Mouse (Mus musculus): ENCODE results near the gene Slc39a12. TPM values are rescaled to one million over a fixed set of nuclear protein-coding genes. Genes with fewer than 3 reads are reported as not detected.

The Slc39a12 gene
- total RNA-seq (2021): under 1 TPM; 0.44 to 0.54 TPM
- long read RNA-seq, experiment 1: 0 reads
- long read RNA-seq, experiment 2: 0 reads

DNA sequence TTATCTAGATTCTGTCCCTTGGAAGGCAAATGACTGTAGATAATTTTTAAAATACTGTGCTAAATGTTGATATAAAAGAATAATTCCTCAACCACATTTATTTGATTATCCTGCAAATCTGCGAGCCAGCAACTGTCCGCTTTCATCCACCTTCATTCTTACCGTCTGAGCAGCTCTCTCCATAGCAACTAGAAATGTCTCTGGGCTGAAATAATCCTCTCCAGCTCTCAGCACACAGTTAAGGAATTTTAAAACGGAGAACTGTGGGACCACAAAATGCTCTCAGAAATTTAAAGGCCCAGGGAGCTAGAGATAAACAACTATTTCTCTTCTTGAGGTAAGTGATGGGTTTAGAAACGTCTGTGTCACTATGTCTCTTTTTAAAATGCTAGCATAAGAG, at the start of gene Slc39a12:
TSS of gene Slc39a12 (plus strand) at position 155 of the 400 bp plus-strand sequence.
- intact Hi-C loops (cut with DNase I): no loop called here

DNA sequence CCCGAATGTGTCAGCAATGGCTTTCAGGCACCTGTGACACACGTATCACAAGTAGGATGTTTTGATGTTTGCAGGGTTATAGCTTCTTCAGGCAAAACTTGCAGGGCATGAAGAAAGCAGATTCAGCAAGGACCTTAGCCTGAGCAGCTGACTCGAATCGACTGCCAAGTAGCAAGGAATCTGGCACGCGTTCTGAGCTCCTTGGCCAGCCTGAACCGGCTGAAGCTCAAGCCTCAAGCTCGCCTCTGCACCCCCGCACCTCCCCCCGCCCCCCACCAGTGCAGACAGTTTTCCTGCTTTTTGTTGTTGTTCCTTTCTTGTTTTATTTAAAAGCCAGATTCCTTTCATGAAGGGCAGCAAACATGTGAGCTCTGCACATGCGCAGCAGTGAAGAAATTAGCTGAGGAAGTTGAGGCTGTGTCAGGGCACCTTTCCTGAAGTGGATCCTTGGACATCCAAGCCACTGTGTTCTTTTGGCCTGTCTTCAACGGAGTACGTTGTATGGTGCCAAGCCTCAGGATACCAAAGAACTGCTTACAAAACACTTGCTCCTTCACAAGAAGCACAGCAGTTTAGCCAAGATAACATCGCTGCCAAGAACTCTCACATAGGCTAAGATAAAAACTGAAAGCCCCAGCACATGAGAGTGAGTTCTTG, 46.3 kb upstream of the Slc39a12 start:
- intact Hi-C loops (cut with DNase I): no loop called here

More for the DNA sequence above, at the start of gene Slc39a12:
- no peak for DNase-seq

DNA sequence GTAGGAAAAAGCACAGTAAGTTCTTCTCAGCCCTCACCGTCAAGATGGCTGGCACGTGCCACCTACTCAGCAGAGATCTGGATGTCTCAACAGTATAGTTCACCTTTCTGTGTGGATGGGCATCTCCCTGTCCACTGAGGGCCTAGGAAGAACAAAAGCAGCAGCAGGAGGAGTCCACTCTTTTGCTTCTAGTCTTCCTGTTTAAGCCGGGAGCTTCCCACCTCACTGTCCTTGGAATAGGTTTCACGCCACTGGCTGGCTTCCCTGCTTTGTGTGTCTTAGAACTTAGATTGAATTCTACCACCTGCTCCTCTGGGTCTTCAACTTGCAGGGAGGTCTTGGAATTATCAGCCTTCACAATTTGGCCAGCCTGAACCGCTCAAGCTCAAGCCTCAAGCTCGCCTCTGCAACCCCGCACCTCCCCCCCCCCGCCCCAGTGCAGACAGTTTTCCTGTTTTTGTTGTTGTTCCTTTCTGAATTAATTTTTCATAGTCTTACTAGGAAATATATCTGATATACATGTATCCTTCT, 45.7 kb upstream of the Slc39a12 start:
- intact Hi-C loops (cut with DNase I): no loop called here
- peak; percentile 7 to 28 for DNase-seq

More for the DNA sequence above, 46.3 kb upstream of the Slc39a12 start:
- DNase-seq: peak; percentile 73 to 78

DNA sequence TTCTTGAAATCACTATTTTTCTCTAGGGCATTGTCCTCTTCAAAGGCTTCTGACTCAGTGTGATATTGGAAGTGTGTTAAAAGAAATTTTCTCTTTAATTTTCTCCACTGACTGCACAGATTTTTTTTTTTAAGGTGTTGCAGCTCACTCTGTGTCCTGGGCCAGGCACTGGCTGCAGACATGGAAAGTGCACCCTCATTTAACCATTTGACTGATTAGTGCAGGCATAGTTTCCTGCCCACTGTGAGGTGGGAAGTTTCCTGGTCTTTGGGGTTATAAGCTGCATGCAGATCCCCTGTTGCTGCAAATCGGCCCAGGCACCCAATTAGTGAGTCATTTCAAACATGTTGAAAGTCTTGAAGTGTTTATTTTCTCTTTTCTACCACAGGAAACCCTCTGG, 740 bp downstream of the Slc39a12 start:
- no peak for DNase-seq
- intact Hi-C loops (cut with DNase I): no loop called here

DNA sequence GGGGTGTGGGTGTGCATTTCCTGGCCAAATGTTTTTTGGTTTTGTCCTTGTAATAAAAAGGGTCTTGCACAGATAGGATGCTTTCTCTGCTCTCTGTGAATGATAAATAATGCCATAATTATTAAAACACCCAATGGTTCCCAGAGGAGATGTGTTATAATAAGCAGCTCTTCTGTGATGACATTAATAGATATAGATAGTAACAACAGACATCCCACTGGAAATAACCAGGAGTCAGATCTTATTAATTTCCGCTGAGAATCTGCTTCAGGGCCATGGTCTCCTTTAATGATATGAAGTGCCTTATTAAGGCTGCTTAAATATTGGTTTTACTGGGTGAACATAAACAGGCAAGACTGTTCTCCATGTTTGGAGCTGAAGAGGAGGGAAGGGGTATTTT, 2.8 kb downstream of the Slc39a12 start:
- intact Hi-C loops (cut with DNase I): no loop called here
- DNase-seq: no peak

DNA sequence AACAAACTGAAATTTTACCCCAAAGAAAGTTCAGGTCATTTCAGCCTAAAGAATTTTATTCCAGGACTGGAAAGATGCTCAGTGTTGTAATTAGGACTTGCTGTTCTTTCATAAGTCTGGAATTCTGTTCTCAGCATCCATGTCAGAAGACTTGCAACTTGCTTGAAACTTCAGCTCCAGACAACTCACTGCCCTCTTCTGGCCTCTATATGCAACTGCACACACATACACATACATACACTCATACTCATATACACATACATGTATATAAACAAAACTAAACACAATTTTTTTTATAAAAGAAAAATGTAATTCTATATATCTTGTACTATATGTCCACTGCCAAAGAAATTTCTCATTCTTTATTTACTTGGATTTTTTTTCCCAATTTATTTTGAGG, 14.9 kb downstream of the Slc39a12 start:
- intact Hi-C loops (cut with DNase I): no loop called here
- no peak for DNase-seq

DNA sequence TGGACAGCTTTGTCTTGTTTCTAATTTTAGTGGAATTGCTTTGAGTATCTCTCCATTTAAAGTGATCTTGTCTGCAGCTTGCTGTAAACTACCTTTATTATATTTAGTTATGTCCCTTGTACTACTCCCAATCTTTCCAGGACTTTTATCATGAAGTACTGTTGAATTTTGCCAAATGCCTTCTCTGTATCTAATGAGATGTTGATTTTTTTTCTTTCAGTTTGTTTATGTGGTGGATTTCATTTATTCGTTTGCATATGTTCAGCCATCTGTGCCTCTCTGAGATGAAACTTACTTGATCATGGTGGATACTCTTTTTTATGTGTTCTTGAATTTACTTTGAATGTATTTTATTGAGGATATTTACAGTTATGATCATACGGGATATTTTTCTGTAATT, 40.9 kb downstream of the Slc39a12 start:
- intact Hi-C loops (cut with DNase I): no loop called here
- no peak for DNase-seq

DNA sequence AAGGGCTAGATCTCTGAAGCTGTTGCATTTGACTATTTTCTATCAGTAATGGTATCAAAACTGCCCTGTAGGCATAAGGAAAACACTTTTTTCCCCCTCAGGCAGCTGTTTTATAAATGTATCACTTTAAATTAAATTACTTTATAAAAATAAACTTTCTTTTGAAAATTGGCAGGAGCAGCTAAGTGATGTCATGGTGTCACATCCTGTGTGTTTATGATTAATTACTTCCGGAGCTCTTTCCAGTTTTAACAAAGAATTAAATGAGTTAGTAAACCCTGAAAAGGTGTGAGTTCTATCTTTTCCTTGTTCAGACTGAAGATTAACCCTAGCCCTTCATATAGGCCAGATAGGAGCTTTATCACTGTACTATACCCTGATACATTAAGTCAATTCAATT, 59.2 kb downstream of the Slc39a12 start:
- DNase-seq: no peak
- intact Hi-C loops (cut with DNase I): no loop called here

DNA sequence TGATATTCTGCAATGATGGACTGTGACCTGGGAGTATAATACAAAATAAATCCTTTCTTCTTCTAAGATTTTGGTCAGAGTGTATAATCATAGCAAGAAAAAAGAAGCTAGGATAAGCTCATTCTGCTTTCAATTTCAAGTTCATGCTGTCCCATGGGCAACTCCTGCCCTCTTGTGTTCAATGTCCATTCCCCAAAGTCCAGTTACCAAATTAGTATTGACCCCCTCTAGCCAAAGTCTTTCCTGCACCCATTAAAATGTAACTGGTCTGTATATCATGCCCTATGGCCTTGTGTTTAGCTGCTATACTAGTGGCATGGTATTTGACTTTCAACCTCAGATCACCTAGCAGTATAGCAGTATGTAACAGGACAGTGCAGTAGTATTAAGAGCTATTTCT, 62.8 kb downstream of the Slc39a12 start:
- DNase-seq: no peak
- intact Hi-C loops (cut with DNase I): no loop called here

DNA sequence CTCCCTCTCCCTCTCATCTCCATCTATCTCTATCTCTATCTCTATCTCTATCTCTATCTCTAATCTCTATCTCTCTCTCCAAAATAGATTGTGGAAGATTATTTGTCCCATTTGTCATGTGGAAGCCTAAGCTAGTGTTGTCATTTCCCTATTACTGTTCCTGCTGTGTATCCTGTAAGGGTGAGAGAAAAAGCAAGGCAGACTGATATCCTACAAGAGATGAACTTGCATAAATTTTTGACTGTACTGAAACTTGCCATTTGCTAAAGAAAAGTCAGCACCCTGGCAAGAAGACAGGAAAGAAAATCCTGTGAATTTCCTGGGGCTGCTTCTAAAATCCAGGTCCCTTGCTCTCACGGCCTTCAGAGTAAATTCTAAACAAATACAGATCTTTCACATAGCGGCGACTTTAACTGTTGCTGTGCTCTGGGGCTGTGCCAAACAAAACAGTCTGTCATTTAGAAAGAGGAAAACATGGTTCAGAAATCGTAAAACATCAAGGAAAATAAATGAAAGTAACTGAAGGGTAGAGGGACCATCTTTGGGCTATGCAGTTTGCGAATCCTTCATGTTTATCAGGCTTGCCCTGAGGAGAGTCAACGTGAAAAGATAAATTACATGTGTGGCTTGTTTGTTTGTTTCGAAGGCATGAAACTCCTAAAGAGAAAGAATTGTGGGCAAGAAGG, 67.0 kb downstream of the Slc39a12 start:
- DNase-seq: no peak
- intact Hi-C loops (cut with DNase I): no loop called here

DNA sequence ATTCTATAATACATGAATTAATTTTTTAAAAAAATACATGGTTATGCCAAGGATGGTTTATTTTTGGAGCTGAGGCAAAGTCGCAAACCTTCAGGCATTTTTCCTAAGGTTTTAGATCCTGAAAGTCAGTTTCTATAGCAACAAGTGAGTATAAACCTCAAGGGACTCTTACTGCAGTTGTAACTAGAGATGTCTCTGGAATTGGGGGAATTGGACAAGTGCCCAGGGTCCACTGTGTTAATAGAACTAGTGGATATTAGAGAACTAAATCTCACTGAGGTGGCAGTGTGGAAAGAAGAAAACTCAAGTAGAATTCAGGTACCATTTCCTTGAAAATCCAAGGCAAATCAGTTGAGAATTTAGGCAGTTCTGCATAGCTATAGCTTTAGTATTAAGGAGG, 76.3 kb downstream of the Slc39a12 start:
- intact Hi-C loops (cut with DNase I): no loop called here
- no peak for DNase-seq

DNA sequence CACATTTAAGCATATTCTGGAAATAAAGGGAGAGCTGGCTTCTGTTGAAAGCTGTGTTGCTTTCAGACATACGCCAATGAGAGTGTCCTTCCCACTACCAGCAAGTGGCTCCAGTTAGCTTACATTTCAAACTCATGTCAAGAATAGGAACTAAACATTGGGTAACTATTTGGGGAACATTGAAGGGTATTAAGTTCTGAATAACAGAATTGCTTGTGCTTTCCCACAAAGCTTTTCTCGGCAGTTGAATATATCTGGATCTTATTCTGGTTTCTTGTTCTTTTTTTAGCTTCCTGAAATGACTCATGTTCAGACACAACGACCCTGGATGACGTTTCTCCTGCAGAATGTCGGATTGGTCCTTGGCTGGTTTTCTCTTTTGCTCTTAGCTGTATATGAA, 106.0 kb downstream of the Slc39a12 start:
- intact Hi-C loops (cut with DNase I): no loop called here
- no peak for DNase-seq

DNA sequence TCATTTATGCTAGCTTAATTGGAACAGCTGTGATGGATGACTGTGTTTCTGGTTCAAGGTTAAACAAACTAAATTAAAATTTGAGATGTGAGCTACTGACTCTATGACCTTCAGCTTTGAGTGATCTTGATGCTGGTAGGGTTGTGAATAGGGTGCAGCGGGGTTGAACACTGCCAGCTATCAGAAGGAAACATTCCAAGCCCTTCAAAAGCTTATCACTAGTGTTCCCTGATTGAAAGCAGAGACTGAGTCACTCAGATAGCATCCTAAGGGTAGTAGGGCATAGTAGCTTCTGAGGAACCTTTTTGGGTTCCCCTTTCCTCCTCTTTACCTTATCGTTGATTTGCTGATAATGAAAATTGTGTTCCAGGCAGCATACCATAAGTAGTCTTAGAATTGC, 108.0 kb downstream of the Slc39a12 start:
- DNase-seq: no peak
- intact Hi-C loops (cut with DNase I): no loop called here

DNA sequence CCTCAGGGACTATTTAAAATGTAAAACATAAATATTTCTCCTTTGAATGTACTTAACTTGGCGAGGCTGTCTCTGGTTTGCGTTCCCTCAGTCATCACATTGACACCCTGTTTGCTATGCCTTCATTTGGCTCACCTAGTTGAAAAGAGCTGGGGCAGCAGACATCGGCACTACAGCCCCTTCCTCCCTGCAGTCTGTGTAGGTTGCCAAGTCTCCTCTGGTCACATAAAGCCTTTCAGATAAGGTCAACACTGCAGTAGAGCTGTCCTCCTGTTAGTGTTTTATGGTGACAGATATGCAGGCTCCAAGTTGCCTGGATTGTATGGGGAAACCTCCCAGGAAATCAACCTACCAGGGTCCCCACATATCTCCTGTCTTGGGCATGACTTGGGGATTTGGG, 114.4 kb downstream of the Slc39a12 start:
- intact Hi-C loops (cut with DNase I): no loop called here
- no peak for DNase-seq

DNA sequence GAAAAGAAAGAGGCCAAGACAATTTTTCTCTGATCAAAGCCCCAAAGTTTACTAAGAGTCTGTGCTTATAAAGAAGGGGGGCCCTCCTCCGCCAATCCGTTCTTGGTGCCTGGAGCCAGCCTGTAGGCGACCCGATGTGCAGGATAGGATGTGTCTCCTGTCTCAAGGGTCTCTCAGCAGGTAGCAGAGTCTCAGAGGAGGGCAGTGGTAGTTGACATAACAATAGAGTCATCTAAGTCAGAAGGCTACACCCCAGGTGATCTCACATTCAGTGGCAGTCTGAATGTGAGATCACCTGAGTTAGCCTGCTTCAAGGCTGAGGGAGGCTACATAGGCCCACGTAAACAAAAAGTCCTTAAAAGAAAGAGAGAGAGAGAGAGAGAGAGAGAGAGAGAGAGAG, 130.1 kb downstream of the Slc39a12 start:
- DNase-seq: no peak
- intact Hi-C loops (cut with DNase I): no loop called here

DNA sequence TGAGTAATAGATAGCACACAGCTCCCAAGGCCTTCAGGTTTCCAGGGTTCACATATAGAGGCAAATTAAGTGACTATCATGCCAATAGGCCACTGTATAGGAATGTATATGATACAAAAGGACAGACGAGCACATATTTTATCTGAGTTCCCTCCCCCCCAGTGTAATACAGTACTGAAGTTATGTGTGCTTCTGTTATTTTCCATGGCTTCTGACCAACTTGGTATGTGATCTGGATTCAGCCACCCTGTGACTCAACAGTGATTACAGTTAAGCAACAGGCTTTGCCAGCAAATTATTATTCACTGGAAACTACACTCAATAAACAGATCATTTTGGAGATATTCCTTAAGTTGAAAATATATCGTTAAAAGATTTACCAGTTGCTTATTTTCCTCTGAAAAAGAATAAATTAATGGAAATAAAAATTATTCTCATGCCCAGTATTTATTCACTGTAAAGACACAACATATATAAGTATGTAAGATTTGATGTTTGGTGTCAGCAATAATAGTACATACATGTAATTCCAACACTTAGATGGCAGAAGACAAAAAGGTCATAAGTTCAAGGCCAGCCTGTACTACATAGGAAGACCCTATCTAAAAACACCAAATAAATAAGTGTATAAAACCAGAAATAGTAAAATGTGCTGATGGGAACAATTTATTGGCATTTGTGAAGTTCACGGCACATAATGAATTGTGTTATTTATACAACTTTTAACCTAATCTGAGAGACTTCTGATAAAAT, 146.4 kb downstream of the Slc39a12 start:
- DNase-seq: no peak
- intact Hi-C loops (cut with DNase I): no loop called here

DNA sequence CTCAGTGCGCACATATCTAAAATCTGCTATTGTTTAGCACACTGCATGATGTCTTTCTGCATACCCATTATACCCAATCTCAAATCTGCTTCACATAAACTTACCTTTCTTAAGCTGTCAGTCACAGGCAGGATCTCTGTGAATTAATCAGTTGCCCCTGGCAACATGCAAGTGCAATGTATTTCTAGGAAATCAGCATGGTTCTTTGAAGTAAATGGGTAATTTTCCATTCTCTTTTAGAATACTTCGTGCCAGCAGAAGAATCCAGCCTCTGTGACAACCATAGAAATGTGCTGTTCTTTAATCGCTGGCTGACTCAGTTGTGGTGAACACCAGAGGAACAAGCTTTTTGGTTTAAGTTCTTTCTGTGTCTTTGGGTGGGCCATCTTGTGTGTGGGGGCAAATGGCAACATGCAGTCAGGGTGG, 147.1 kb downstream of the Slc39a12 start:
- no peak for DNase-seq
- intact Hi-C loops (cut with DNase I): no loop called here

DNA sequence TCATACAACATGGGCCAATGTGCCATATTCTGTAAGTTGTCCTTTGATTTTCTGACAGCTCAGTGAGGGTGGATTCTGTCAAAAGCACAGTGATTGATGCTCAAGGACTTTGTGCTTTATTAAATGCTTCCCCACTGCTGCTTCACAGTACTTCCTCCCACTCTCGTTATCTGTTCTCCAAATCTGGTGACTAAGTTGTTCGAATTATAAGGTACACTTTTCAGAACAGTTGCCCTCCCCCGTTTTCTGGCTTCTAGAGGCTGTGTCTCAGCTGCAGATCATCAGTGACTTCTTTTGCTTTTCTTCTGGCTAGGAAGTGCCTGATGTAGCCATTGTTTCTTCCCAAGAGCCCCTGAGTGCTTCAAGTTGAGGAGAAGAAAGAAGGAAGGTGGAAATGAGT, 149.7 kb downstream of the Slc39a12 start:
- intact Hi-C loops (cut with DNase I): no loop called here
- DNase-seq: no peak

DNA sequence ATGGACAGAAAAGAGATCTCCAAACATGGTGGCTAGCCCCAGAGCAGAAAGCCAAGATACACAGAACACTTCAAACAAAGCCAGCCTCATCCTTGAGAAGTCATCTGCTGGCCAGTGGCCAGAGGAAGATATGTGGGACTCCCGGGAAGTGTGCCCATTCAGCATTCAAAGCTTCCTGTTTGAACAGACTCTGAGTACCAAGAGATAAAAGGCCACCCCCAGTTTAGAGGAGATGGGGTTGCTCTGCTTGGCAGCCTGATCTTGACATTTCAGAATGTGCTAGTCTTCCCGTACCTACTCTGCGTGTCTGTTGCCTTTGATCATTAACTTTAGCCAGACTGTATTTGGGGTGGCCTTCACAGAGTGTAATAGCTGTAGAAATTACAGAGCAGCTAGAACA, 155.2 kb downstream of the Slc39a12 start:
- no peak for DNase-seq
- intact Hi-C loops (cut with DNase I): no loop called here

DNA sequence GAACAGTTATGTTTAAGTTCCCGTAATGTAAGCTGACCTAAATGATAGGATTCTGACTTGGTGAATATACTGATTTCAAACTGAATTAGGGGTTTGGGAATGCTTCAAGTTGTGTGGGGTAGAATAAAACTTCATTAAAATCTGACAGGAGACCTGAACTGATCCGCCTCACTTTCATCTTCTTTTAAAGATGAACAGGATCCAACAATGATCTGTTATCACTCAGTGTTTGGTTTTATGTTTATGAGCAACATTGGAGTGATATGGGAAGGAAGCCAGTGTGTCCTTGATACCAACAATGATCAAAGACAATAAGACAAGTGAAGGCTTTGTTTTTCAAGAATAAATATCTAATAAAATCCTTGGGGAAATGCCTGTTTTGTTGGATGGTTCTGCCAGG, 155.7 kb downstream of the Slc39a12 start:
- intact Hi-C loops (cut with DNase I): no loop called here
- no peak for DNase-seq
